Mouse (Mus musculus) heart, embryonic 16.5 days (tissue): ENCODE measurements around the gene Yif1b. TPM values are rescaled to one million over a fixed set of nuclear protein-coding genes. Genes with fewer than 3 reads are reported as not detected.

Experiments used
- ATAC-seq: fragments of 200-750 bp; cut with Nextera tagmentation; replicated peaks from 2 replicates; pipeline ENCODE4 v1.8.0; 2017; ENCODE audit warnings: moderate number of reproducible peaks; ENCODE audit not compliant: insufficient read depth, low FRiP score; ENCODE audit errors: extremely low read depth
- H3K27ac ChIP-seq: fragments of 300-500 bp; sonication (generic); 2 replicates; pipeline ENCODE4 v1.5.1; 2014; ENCODE audit warnings: mild to moderate bottlenecking, low read length, control low read depth, moderate library complexity
- H3K27me3 ChIP-seq: fragments of 300-500 bp; sonication (generic); 2 replicates; pipeline ENCODE4 v1.6.1; 2014; ENCODE audit warnings: low read length, mixed read lengths; ENCODE audit not compliant: control insufficient read depth, insufficient read depth
- H3K36me3 ChIP-seq: fragments of 300-500 bp; sonication (generic); 2 replicates; pipeline ENCODE4 v1.6.1; 2014; ENCODE audit not compliant: control insufficient read depth, insufficient read depth
- H3K4me1 ChIP-seq: fragments of 300-500 bp; sonication (generic); 2 replicates; pipeline ENCODE4 v1.6.1; 2014; ENCODE audit warnings: low read length, mixed read lengths; ENCODE audit not compliant: control insufficient read depth, insufficient read depth
- H3K4me2 ChIP-seq: fragments of 300-500 bp; sonication (generic); 2 replicates; pipeline ENCODE4 v1.6.1; 2014; ENCODE audit warnings: low read depth, mild to moderate bottlenecking, control low read depth, low read length
- H3K4me3 ChIP-seq: fragments of 300-500 bp; sonication (generic); 2 replicates; pipeline ENCODE4 v1.5.1; 2014; ENCODE audit warnings: mild to moderate bottlenecking, control low read depth, low read length
- H3K9ac ChIP-seq: fragments of 300-500 bp; sonication (generic); 2 replicates; pipeline ENCODE4 v1.6.1; 2014; ENCODE audit warnings: low read length, control low read depth
- H3K9me3 ChIP-seq: fragments of 300-500 bp; sonication (generic); replicated peaks from 2 replicates; pipeline ENCODE4 v1.6.1; 2016; ENCODE audit warnings: low read length; ENCODE audit not compliant: control insufficient read depth
- WGBS: fragments of 180-500 bp; shearing (Covaris S2); extraction: QIAGEN DNeasy Blood & Tissue Kit; methylation state at CpG from one replicate; pipeline ENCODE4 v1.1.7; 2014; 5-methylcytosine and 5-hydroxymethylcytosine counted together
- polyA plus RNA-seq: library from polyadenylated mRNA; unstranded; fragments of >200 nt; fragmentation: Nextera tagmentation; extraction: Ambion mirVana; gene quantifications from 2 replicates; pipeline ENCODE4 v1.2.1, GENCODE M21; 2015

Gene Yif1b
- polyA plus RNA-seq, 1 experiment from 2014 or later, result 116 TPM

DNA sequence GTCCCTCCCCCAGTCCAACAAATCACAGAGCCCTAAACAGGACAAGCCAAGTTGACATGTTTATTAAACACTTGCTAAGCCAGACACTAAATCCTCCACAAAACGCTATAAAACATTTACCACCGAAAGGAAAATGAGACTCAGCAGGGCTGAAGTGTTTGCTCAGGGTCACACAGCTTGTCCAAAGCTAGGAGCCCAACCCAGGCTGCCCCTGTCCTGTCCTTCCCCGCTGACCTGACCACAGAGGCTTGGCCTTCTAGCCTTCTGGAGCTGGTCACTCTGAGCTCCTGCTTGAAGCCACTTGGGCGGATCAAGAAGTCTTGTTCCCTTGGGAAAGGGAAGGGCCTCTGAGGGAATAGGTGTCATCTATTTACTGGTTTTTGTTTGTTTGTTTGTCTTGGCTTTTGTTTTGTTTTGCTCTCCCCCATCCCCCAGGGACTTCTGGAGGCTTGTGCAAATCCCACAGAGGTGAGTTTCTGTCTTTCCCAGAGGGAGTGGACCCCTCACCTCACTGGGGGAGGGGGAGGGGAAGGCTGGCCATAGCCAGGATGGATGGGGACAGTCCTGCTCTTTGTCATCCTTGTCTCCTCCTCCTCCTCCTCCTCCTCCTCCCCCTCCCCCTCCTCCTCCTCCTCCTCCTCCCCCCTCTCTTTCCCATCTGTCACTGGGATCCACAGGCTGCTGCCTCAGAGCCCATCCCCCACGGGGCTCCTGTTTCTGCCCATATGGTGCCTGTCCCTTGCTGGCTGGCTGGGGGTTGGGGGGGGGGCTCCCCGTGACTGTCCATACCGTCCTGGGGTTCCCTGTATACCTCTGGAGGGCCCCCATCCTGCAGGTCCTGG is 53.7 kb downstream of the Yif1b start:
- no peak overlapping the region for H3K9ac ChIP-seq
- H3K9me3 ChIP-seq, result no peaks in the 10 kb centered on the region
- WGBS, result 46% methylated on average over 6 of the region's 7 CpGs
- peak overlapping the region; percentile 92; the same call in 1 of the 2 replicates for H3K4me2 ChIP-seq
- H3K4me3 ChIP-seq, result no peak overlapping the region
- ATAC-seq, result no peak; the same call in 1 of the 2 replicates
- no peaks in the 10 kb centered on the region for H3K36me3 ChIP-seq
- H3K4me1 ChIP-seq, result peaks cover 19% of the 10 kb centered on the region
- H3K27ac ChIP-seq, result peak overlapping the region; percentile 59
- peaks cover 5% of the 10 kb centered on the region; the same call in 1 of the 2 replicates for H3K27me3 ChIP-seq

DNA sequence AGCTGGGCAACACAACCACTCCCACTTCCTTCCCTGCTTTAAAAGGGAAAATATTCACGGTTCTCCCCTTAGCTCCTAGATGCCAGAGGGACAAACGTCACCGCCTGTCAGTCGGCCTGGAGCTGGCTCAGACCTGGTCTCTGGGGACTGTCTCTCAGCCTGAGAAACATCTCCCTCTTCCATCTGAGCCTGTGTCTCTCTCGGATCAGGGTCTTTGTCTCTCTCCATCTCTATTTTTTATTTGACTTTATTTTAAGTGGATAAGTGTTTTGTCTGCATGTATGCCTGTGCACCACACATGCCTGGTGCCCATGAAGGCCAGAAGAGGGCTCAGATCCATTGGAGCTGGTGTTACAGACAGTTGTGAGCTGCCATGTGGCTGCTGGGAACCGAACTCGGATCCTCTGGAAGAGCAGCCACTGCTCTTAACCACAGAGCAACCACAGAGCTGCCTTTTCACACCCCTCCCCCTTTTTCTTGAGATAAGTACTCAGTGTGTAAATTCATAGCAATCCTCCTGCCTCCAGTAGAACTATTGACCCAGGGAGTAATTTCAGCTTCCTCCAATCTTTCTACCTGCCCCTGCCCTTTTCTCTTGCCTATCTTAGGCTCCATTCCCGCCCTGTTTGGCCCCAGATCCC is 54.4 kb downstream of the Yif1b start:
- Histone ChIP-seq H3K4me3 (no peak overlapping the region), H3K27ac (peak overlapping the region; percentile 59), H3K9me3 (no peaks in the 10 kb centered on the region), H3K4me2 (no peak overlapping the region), H3K36me3 (no peaks in the 10 kb centered on the region), H3K27me3 (peaks cover 5% of the 10 kb centered on the region; the same call in 1 of the 2 replicates), H3K4me1 (peaks cover 19% of the 10 kb centered on the region), H3K9ac (no peak overlapping the region)
- WGBS, result 30% methylated on average over 8 of the region's 8 CpGs
- no peak for ATAC-seq

DNA sequence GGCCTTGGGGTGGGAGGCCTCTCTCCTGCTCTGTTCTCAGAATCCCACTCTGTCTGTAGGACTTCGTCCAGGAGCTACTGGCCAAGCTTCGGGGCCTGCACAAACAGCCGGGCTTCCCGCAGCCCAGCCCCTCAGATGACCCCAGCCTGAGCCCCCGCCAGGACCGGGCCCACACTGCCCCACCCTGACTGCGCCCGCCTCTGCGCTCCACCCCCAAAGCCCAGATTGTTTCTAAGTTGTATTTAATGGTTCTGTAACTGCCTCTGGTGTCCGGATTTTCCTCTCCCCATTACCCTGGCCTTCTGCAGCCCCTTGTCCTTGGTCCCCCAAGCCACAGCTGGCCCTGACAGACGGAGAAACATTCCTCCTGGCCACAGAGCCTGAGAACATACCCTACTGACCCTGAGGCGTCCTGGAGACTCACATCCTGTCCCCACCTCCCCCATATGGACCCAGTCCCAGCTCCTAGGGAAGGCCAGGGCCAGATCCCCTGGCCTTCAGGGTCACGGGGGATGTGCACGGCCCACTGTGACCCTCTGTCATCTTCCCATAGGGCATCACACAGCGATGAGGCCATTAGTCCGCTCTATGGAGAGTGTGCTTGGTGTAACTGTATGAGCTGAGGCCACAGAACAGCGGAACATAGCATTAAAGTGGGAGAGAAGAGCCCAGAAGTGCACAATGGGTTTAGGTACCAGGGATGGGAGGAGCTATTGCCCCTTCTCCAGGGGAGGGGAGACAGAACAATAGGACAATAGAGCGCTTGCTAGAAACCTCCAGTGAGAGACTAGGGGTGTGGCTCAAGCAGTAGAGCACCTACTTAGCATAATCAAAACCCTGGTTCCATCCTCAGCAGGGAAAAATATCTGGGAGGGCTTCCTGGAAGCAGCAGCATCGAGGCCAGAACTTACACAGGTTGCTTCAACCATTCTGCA is 55.3 kb downstream of the Yif1b start:
- Histone ChIP-seq H3K9ac (no peak overlapping the region), H3K9me3 (no peaks in the 10 kb centered on the region), H3K27me3 (no peaks in the 10 kb centered on the region), H3K27ac (peak overlapping the region; percentile 59), H3K4me1 (peaks cover 19% of the 10 kb centered on the region), H3K4me2 (no peak overlapping the region), H3K4me3 (no peak overlapping the region), H3K36me3 (no peaks in the 10 kb centered on the region)
- WGBS, result 45% methylated on average over 19 of the region's 19 CpGs
- no peak for ATAC-seq

DNA sequence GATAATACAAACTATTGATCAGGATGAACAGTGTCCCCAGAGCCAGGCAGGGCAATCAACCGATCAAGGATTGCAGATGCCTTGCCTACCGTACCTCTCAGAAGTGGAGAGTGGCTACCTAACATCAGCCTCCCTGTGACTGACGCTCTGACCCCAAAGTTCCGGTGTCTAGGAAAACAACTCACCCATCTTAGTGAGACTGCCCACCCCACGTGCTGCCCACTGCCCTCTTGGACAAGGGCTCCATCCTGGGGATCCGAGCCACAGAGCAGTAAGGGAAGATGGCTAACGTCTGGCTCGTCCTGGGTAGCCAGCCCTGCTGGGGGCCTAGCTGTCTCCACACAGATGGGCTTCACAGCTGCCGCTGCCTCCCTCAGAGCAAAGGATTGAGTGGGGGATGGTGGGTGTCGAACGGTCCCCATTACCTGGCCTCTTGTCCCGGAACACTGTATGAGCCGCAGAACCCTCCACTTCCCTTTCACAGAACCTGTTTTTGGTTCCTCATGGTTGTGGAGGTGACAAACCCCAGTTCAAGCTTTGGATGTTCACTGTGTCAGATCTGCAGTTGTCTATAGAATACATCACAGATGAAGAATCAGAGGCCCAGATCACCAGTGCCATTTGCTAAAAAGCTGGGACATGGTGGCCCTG is 56.1 kb downstream of the Yif1b start:
- no peak overlapping the region for H3K9ac ChIP-seq
- no peak overlapping the region for H3K27ac ChIP-seq
- no peak for ATAC-seq
- no peak overlapping the region for H3K4me3 ChIP-seq
- H3K9me3 ChIP-seq, result no peaks in the 10 kb centered on the region
- 70% methylated on average over 13 of the region's 13 CpGs for WGBS
- no peak overlapping the region for H3K4me2 ChIP-seq
- peaks cover 19% of the 10 kb centered on the region for H3K4me1 ChIP-seq
- no peaks in the 10 kb centered on the region for H3K36me3 ChIP-seq
- H3K27me3 ChIP-seq, result no peaks in the 10 kb centered on the region

DNA sequence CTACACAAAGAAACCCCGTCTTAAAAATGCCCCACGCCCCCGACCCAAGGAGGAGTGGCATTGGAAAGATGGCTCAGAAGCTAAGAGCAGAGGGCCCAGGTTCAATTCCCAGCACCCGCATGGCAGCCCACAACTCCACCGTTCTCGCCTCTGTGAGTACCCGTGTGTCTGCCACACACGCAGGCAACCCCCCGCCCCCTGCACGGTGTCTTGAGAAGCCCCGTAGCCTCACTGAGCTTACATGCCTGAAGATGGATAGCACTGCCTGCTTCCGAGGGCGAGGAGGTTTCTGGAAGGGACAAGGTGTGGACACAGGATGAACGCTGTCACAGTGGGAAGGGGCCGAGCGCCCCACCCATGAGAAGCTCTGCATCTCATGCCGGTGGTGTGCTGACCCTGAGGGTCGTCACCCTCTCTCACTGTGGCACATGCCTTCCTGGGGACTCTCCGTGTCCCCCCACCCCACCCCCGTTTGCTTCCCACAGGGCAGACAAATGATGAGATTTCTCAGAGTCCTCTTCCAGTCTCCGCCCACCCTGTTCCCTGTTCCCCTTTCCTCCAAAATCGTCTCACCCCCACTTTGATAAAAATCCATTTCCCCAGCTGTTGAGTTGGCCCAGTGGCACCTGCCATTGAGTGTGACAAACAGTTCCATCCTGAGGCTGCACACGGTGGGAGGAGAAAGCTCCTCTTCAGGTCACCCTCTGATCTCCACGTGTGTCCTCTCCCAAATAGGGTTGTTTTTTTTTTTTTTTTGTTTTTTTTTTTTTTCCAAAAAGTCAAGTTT is 57.9 kb downstream of the Yif1b start:
- Histone ChIP-seq H3K27ac (no peak overlapping the region), H3K36me3 (no peaks in the 10 kb centered on the region), H3K9me3 (no peaks in the 10 kb centered on the region), H3K9ac (no peak overlapping the region), H3K27me3 (no peaks in the 10 kb centered on the region), H3K4me3 (no peak overlapping the region), H3K4me1 (peaks cover 15% of the 10 kb centered on the region), H3K4me2 (no peak overlapping the region)
- WGBS, result 72% methylated on average over 24 of the region's 24 CpGs
- no peak for ATAC-seq

DNA sequence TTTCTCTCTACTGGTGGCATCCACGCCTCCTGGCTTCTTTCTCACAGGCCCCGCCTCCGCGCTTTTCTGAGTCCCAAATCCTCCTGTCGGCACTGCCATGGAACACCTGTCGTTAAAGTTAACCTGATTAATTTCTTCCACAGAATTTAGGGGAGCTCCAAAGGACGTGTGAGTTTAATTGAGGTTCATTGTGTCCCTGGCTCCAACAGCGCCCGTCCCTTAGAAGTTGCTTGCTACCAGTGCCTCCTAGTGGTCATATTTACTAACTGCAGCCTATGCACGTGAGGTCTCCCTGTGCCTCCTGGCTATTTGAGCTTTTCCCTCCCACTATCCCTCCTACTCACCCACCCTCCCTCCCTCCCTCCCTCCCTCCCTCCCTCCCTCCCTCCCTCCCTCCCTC is 58.9 kb downstream of the Yif1b start:
- H3K4me1 ChIP-seq, result peaks cover 14% of the 10 kb centered on the region
- no peaks in the 10 kb centered on the region for H3K36me3 ChIP-seq
- no peak overlapping the region for H3K9ac ChIP-seq
- no peak overlapping the region for H3K27ac ChIP-seq
- no peak for ATAC-seq
- H3K4me3 ChIP-seq, result no peak overlapping the region
- peak overlapping the region; percentile 18; the same call in 1 of the 2 replicates for H3K4me2 ChIP-seq
- H3K9me3 ChIP-seq, result no peaks in the 10 kb centered on the region
- 10% methylated on average over 10 of the region's 10 CpGs for WGBS
- H3K27me3 ChIP-seq, result peaks cover 3% of the 10 kb centered on the region
